Mouse (Mus musculus) myocyte (in vitro differentiated cells): ENCODE measurements around the gene Teddm1b. TPM values are rescaled to one million over a fixed set of nuclear protein-coding genes. Genes with fewer than 3 reads are reported as not detected.

Experiments
- H3K27me3 ChIP-seq: one replicate; pipeline ENCODE4 v1.6.1; 2011; ENCODE audit not compliant: control insufficient read depth, insufficient read depth, insufficient read length
- H3K36me3 ChIP-seq: one replicate; pipeline ENCODE4 v1.6.1; 2011; ENCODE audit not compliant: control insufficient read depth, insufficient read depth
- H3K4me2 ChIP-seq: one replicate; pipeline ENCODE4 v1.6.1; 2011; ENCODE audit warnings: low read depth, control low read depth
- H3K4me3 ChIP-seq: one replicate; pipeline ENCODE4 v1.5.1; 2011; ENCODE audit warnings: mild to moderate bottlenecking, control low read depth, moderate library complexity
- H3K79me2 ChIP-seq: one replicate; pipeline ENCODE4 v1.6.1; 2011; ENCODE audit not compliant: control insufficient read depth, insufficient read depth
- H3ac ChIP-seq: one replicate; pipeline ENCODE4 v1.6.1; 2011; ENCODE audit not compliant: control insufficient read depth, insufficient read length
- CEBPB ChIP-seq: IDR thresholded peaks from 2 replicates; pipeline ENCODE4 v1.6.1; 2011; ENCODE audit warnings: mild to moderate bottlenecking, moderate library complexity; ENCODE audit not compliant: poor library complexity, insufficient read depth, severe bottlenecking
- E2F4 ChIP-seq: IDR thresholded peaks from one replicate; pipeline ENCODE4 v1.6.1; 2011; ENCODE audit warnings: mild to moderate bottlenecking, control low read depth, moderate library complexity; ENCODE audit not compliant: insufficient read depth
- MAX ChIP-seq: IDR thresholded peaks from one replicate; pipeline ENCODE4 v1.6.1; 2011; ENCODE audit warnings: low read depth, mild to moderate bottlenecking, control low read depth
- MYOD1 ChIP-seq, 3 experiments: IDR thresholded peaks; one replicate each; pipeline ENCODE4 v1.6.1; 2011; ENCODE audit warnings: control low read depth in 2 of 3, low read depth in 2 of 3, mild to moderate bottlenecking in 2 of 3, moderate library complexity in 1 of 3; ENCODE audit not compliant: insufficient read length in 2 of 3, control insufficient read depth in 1 of 3
- MYOG ChIP-seq, 3 experiments: IDR thresholded peaks; one replicate each; pipeline ENCODE4 v1.6.1; 2011; ENCODE audit warnings: control low read depth in 2 of 3, low read depth in 2 of 3, mild to moderate bottlenecking in 2 of 3; ENCODE audit not compliant: insufficient read length in 2 of 3, control insufficient read depth in 1 of 3, insufficient read depth in 1 of 3
- POLR2A ChIP-seq: IDR thresholded peaks from one replicate; pipeline ENCODE4 v1.6.1; 2011; ENCODE audit warnings: low read depth, mild to moderate bottlenecking, control low read depth, moderate library complexity; ENCODE audit not compliant: insufficient read length
- POLR2AphosphoS2 ChIP-seq: IDR thresholded peaks from one replicate; pipeline ENCODE4 v1.6.1; 2011; ENCODE audit warnings: low read depth, control low read depth; ENCODE audit not compliant: insufficient read length
- REST ChIP-seq: IDR thresholded peaks from one replicate; pipeline ENCODE4 v1.6.1; 2011; ENCODE audit warnings: mild to moderate bottlenecking, control low read depth, moderate library complexity; ENCODE audit not compliant: insufficient read depth, insufficient read length
- SRF ChIP-seq: IDR thresholded peaks from one replicate; pipeline ENCODE4 v1.6.1; 2011; ENCODE audit warnings: low read depth; ENCODE audit not compliant: control insufficient read depth, insufficient read length
- TCF12 ChIP-seq: IDR thresholded peaks from one replicate; pipeline ENCODE4 v1.6.1; 2011; ENCODE audit warnings: mild to moderate bottlenecking, control low read depth; ENCODE audit not compliant: poor library complexity, insufficient read depth, severe bottlenecking
- TCF3 ChIP-seq: IDR thresholded peaks from one replicate; pipeline ENCODE4 v1.6.1; 2011; ENCODE audit warnings: low read depth, control low read depth; ENCODE audit not compliant: insufficient read length
- USF1 ChIP-seq: IDR thresholded peaks from one replicate; pipeline ENCODE4 v1.6.1; 2011; ENCODE audit warnings: low read depth, mild to moderate bottlenecking, control low read depth, moderate library complexity
- polyA plus RNA-seq: library from polyadenylated mRNA; unstranded; fragments of >200 nt; fragmentation: generic; extraction: Trizol; gene quantifications from one replicate; pipeline ENCODE4 v1.2.1, GENCODE M21; 2012; ENCODE audit warnings: missing spikeins

The Teddm1b gene
- polyA plus RNA-seq, 1 experiment: 0.01 TPM

DNA sequence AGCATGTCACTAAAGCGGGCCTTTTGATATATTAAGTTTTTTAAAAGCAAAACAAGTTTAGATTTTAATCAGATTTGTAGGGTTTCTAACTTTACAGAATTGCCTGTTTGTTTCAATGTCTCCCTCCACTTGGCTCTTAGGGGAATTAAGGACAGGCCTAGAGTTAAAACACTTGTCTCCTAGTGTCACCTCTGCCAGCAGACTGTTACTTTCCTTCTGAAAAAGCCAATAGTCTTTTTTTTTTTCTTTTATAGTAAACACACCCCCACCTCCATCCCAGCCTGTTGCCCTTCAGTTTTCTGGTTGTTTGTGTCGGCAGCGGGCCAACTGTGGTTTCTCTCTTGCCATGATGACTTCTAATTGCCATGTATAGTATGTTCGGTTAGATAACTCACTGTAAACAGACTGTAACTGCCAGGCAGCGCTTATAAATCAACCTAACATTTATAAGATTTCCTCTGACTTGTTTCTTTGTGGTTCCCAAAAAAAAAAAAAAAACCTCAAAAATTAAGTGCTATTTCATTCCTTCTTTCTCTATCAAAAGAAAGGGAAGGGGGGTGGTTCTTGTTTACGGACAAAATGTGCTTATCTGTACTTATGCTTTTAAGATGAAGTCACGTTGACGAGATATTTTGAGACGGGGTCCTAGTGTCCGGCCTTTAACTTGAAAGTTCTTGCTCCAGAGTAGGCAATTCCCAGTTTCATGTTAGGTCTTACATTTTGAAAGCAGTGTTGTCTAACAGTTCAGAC is 35.2 kb downstream of the Teddm1b start:
- Histone ChIP-seq H3K36me3 (peaks cover 15% of the 10 kb centered on the region), H3ac (no peak overlapping the region), H3K4me2 (peak overlapping the region; percentile 43), H3K4me3 (no peak overlapping the region), H3K79me2 (no peaks in the 10 kb centered on the region), H3K27me3 (no peaks in the 10 kb centered on the region)
- no peak for TF ChIP-seq E2F4
- no peak for TF ChIP-seq USF1
- TF ChIP-seq POLR2AphosphoS2: no peak
- TF ChIP-seq MYOD1 (IDR thresholded peaks at IDR 0.05; ENCODE audit: control insufficient read depth in 1 of 3, insufficient read length in 2 of 3, low read depth in 2 of 3): no peak
- no peak for TF ChIP-seq TCF12
- TF ChIP-seq TCF3: no peak
- no peak for TF ChIP-seq REST
- TF ChIP-seq POLR2A: no peak
- TF ChIP-seq MAX: no peak
- no peak for TF ChIP-seq SRF
- TF ChIP-seq CEBPB: no peak
- no peak for TF ChIP-seq MYOG (IDR thresholded peaks at IDR 0.05; ENCODE audit: control insufficient read depth in 1 of 3, insufficient read depth in 1 of 3, insufficient read length in 2 of 3, low read depth in 2 of 3)

DNA sequence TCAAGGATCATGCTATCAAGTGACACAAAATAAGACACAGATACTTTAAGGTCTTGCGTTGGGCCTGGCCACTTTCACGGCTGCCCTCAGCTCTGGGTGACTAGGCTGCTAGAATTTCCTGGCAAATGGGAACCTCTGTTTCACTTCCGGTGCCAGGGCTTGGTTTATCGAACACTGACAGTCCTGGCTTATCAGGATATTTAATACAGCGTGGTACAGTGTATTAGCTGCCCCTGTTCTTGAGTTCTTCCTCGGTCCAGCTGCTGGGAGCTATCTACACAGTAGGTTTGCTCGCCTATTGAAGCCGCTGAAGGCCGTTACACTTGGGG is 35.8 kb downstream of the Teddm1b start:
- no peak overlapping the region for H3ac ChIP-seq
- peak overlapping the region; percentile 43 for H3K4me2 ChIP-seq
- no peak overlapping the region for H3K4me3 ChIP-seq
- no peaks in the 10 kb centered on the region for H3K79me2 ChIP-seq
- H3K36me3 ChIP-seq: peaks cover 15% of the 10 kb centered on the region
- no peak for TF ChIP-seq TCF12
- no peak for TF ChIP-seq USF1
- no peak for TF ChIP-seq MAX
- no peak for TF ChIP-seq CEBPB
- TF ChIP-seq MYOG (IDR thresholded peaks at IDR 0.05; ENCODE audit: control insufficient read depth in 1 of 3, insufficient read depth in 1 of 3, insufficient read length in 2 of 3, low read depth in 2 of 3): no peak
- TF ChIP-seq POLR2A: no peak
- TF ChIP-seq SRF: no peak
- TF ChIP-seq TCF3: no peak
- TF ChIP-seq MYOD1 (IDR thresholded peaks at IDR 0.05; ENCODE audit: control insufficient read depth in 1 of 3, insufficient read length in 2 of 3, low read depth in 2 of 3): no peak
- no peak for TF ChIP-seq REST
- no peak for TF ChIP-seq E2F4
- TF ChIP-seq POLR2AphosphoS2: no peak
- no peaks in the 10 kb centered on the region for H3K27me3 ChIP-seq

DNA sequence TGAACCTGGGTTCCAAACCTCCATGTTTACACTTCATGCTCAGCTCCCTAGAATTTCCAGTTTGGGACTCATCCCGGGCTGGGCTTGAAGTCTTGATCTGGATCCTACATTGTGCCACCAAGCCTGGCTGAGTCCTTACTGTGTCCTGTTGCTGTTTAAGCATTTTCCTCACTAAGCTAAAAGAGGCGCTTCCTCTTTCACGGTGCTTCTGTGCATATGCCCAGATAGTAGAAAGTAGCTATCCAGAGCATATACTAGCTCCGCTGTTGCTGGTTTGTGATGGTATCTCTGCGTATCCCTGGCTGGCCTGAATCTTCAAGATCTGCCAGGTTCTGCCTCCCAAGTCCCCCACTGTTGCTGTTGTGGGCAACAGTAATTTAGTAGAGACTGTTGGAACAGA is 36.3 kb downstream of the Teddm1b start:
- Histone ChIP-seq H3K36me3 (peaks cover 15% of the 10 kb centered on the region), H3K4me2 (no peak overlapping the region), H3K27me3 (no peaks in the 10 kb centered on the region), H3ac (no peak overlapping the region), H3K4me3 (no peak overlapping the region), H3K79me2 (no peaks in the 10 kb centered on the region)
- TF ChIP-seq TCF12 (no peak), USF1 (no peak), SRF (no peak), E2F4 (no peak), TCF3 (no peak), MYOD1 (IDR thresholded peaks at IDR 0.05; ENCODE audit: control insufficient read depth in 1 of 3, insufficient read length in 2 of 3, low read depth in 2 of 3) (no peak), POLR2A (no peak), MYOG (IDR thresholded peaks at IDR 0.05; ENCODE audit: control insufficient read depth in 1 of 3, insufficient read depth in 1 of 3, insufficient read length in 2 of 3, low read depth in 2 of 3) (no peak), MAX (no peak), CEBPB (no peak), POLR2AphosphoS2 (no peak), REST (no peak)

DNA sequence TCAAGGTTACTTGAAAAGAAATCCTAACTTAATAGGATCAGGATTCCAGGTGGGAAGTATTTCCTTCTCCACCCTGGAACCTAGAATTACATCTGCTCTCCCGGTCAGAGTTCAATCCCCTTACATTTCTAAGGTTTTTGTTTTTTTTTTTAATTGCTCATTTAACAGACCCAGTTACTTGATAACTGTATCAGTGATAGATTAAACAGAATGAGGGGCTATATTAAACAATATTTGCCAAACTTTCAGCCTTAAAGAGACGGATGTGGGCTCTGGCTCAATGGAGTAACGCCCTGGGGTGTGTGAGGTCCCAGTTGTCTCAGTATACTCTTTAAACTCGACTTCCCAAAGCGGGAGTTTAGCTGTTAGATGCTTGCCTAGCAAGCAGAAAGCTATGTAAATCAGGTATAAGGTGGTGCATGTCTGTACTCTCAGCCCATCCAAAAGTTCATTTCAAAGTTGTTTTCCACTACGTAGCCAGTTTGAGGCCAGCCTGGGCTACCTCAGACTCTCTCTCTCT is 37.2 kb downstream of the Teddm1b start:
- no peak overlapping the region for H3K4me2 ChIP-seq
- H3K36me3 ChIP-seq: peaks cover 15% of the 10 kb centered on the region
- TF ChIP-seq E2F4: no peak
- no peak for TF ChIP-seq POLR2A
- TF ChIP-seq MYOD1 (IDR thresholded peaks at IDR 0.05; ENCODE audit: control insufficient read depth in 1 of 3, insufficient read length in 2 of 3, low read depth in 2 of 3): no peak
- no peak overlapping the region for H3ac ChIP-seq
- no peaks in the 10 kb centered on the region for H3K27me3 ChIP-seq
- no peak overlapping the region for H3K4me3 ChIP-seq
- no peaks in the 10 kb centered on the region for H3K79me2 ChIP-seq

DNA sequence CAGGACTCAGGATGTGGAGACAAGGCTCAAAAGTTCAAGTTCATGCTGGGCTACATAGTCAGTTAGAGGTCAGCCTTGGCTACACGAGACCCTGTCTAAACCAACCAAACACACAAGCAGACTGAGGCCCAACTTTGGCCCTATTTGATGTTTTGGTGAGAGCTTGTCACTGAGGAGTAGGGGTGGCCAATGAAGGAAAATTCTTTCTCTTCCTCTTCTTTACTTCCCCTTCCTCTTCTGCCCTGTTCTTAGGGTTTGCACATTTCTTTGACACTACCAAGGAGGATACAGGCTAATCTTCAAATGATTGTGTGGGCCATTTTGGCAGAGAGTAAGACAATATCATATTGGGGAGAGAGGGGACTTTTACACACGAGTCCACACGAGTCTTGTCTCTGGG is 39.7 kb downstream of the Teddm1b start:
- no peak overlapping the region for H3K4me2 ChIP-seq
- no peaks in the 10 kb centered on the region for H3K27me3 ChIP-seq
- H3ac ChIP-seq: no peak overlapping the region
- no peak overlapping the region for H3K4me3 ChIP-seq
- no peaks in the 10 kb centered on the region for H3K79me2 ChIP-seq
- H3K36me3 ChIP-seq: no peaks in the 10 kb centered on the region
- no peak for TF ChIP-seq TCF12
- TF ChIP-seq MYOG (IDR thresholded peaks at IDR 0.05; ENCODE audit: control insufficient read depth in 1 of 3, insufficient read depth in 1 of 3, insufficient read length in 2 of 3, low read depth in 2 of 3): no peak
- no peak for TF ChIP-seq POLR2A
- TF ChIP-seq SRF: no peak
- no peak for TF ChIP-seq TCF3
- TF ChIP-seq USF1: no peak
- no peak for TF ChIP-seq MYOD1 (IDR thresholded peaks at IDR 0.05; ENCODE audit: control insufficient read depth in 1 of 3, insufficient read length in 2 of 3, low read depth in 2 of 3)
- TF ChIP-seq E2F4: no peak
- TF ChIP-seq REST: no peak
- TF ChIP-seq CEBPB: no peak
- TF ChIP-seq MAX: no peak
- no peak for TF ChIP-seq POLR2AphosphoS2
